Mouse (Mus musculus) frontal cortex, adult (tissue): ENCODE data around the gene Slc26a1.
A peak's percentile ranks its signal among the peaks of the same experiment; 100 is the strongest.

Source experiments
- ATAC-seq: cut with Nextera tagmentation; 2 replicates; pipeline ENCODE4 v1.9.2; 2017; ENCODE audit warnings: mild to moderate bottlenecking, moderate library complexity, mixed read lengths; ENCODE audit not compliant: low TSS enrichment

Gene Slc26a1

DNA sequence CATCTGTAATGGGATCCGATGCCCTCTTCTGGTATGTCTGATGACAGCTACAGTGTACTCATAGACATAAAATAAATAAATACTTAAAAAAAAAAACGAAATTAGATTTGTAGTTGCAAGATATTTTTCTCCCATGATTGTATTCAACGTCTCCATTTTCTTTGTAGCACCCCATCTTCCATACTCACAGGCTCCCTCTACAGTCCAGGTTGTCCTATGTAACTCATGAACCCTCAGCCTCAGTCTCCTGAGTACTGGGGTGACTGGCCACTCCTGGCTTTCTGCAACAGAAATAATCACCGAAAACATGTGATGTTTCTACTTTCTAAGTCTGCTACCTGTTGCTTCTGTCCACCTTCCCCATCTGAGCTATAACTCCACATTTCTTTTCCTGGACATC is 15.8 kb upstream of the Slc26a1 start:
- no peak for ATAC-seq

DNA sequence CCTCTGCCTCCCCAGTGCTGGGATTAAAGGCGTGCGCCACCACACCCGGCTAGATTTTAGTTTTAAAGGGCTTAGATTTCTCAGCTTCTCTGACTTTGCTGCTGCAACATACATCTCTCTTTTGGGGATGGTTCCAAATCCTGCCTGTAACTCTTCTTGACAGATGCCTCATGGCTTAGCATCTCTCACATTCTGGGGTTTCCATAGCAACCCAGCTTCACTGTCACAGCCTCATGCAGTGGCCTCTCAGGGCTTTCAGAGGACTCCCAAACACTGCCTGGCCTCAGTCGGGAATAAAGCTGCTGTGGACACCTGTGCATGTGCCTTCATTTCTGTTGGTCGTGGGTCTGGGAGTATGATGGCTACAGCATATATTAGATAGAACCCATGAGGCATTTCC is 13.7 kb upstream of the Slc26a1 start:
- ATAC-seq, result no peak

DNA sequence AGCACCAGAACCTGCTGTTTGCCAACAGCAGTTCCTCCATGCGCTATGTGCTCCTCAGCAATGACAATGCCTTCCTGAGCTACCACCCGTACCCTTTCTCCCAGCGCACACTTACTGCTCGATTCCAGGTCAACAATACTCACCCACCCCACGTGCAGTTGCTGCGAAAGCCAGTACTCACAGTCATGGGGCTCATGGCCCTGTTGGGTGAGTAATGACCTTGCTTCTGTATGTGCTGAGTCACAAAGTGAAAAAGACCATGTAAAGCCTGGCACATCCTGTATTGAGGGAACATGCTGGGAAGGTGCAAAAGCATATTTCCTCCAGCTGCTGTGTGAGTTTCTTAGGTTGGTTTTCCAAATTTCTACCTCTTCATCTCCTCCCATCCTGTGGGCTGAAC is 5.5 kb upstream of the Slc26a1 start:
- no peak for ATAC-seq

DNA sequence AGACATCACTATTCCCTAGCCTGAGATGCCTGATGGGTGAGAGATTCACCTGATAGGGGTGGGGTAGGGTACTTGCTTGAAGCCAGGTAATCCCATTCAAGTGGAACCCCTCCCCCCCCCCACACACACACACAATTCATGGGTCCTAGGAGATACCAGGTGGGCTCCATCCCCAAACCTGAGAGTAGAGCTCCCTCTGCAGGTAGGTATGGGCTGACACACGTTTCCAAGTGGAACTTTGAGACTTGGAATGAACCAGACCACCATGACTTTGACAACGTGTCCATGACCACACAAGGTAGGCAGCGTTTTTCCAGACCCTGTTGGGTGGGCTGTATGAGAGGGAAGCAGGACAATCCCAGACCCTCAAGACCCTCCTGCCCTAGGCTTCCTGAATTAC is 4.5 kb upstream of the Slc26a1 start:
- ATAC-seq, result no peak

DNA sequence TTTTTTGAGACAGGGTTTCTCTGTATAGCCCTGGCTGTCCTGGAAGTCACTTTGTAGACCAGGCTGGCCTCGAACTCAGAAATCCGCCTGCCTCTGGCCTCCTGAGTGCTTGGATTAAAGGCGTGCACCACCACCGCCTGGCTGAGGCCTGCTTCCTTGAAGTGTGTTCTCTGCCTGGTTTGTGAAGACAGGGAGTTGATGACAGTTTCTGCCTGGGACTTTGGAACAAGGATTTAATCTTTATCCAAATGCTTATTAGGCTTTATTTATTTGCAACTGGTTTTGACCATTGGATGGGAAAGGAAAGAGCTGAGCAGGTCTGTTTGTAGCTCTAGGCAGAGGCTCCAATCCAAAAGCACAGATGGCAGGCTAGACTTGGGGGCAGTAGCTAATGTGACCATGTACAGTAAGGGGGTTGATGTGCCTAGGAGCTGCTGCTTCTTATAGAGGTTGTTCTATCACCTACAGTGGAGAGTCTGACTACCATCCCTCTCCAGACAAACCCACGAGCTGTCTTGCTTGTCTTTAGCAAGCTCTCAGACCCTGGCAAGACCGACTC is 3.0 kb upstream of the Slc26a1 start:
- ATAC-seq, result no peak

DNA sequence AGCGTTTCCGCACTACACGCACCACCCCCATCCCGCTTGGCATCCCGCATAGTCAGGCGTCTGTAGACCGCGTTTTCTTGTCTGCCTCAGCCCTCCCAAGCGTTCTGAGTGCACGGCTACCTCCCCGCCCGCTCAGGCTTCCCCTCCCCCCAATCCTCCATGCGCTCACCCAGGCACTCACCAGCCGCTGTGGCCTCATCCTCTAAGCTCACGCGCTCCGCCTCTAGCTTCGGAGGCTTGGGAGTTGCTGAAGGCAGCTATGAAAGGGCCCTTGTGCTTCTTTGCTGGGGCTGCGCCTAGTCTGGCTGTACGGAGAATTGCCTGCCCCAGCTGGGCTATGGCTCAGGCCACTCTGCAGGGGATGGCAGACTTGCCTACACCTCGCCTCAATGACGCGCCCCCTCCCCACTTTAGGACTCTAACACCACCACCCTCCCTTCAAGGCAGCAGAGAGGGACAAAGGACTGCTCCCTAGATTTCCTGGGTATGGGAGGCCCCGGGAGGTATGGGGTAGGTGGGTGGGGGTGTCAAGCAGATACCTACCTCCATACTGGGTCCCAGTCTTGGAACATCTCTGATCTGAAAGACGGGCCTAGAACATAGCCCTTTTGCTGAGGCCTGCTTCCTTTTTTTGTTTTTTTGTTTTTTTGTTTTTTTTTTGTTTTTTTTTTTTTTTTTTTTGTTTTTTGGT is 2.4 kb upstream of the Slc26a1 start:
- ATAC-seq, result peak; percentile 89

DNA sequence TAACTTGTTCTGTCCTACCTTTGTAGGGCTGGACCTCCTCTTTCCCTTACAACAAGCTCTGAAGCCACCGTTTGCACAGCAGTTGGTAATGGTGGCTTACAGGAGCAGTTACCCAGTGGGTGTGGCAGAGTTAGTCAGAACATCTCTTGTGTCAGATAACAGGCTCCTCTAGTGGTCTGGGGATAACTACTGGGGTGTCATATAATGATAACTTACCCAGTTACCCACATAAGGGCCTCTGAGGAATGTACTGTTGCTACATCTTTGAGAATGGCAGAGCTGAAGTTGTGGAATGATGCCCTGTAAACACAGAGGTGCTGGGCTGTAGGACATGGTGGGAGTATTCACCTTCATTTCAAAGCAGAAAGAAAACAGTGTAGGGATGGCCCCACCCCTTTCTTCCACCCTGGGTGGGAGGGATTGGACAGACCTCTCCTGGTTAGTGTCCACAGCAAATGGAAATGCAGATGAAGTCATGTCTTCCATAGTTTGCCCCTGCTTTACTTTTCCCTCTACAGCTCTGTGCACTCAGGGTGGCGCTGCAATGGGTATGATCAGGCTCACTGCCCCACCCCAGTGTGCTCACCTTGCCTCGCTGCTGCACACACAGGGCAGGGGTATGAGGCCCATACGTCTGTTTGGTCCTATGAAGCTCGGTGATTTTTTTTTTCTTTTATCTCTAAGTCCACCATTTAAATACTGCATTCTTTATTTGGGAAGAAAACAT is 1.6 kb upstream of the Slc26a1 start:
- peak; percentile 56 for ATAC-seq

DNA sequence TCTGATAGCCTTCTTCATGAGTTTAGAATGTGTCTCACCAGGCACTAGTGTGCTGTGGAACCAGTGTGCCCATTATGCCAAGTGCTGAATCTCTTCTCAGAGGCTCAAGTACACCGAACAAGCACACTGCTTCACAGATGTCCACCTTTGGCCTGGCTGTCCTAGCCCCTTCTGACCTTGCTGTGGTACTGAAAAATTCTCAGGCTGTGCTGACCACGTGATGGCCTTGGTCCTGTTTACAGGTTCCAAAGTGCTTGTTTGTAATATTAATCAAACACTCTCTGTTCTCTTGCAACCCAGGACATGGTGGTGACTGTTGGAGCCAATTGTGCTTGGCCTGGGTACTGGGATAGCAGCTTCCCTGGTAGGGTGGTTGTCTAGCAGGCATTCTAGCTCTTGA is 745 bp downstream of the Slc26a1 start:
- ATAC-seq, result no peak

DNA sequence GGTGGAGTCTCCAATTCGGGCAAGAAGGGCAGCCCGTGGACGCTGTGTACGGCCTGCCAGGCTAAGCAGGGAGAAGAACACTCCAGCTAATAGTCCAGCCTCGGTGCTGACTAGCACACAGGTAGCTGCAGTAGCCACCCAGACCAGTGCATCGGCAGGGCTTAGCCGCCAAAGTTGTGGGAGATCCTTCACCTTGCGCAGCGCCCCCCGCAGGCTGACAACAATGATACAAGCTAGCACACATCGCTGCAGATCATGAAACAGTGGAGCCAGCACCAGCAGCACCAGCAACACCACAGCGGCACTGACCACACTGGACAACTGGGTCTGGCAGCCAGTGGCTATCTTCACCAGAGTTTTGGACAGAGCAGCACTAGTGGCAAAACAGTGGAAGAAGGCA is 3.6 kb downstream of the Slc26a1 start:
- no peak for ATAC-seq

DNA sequence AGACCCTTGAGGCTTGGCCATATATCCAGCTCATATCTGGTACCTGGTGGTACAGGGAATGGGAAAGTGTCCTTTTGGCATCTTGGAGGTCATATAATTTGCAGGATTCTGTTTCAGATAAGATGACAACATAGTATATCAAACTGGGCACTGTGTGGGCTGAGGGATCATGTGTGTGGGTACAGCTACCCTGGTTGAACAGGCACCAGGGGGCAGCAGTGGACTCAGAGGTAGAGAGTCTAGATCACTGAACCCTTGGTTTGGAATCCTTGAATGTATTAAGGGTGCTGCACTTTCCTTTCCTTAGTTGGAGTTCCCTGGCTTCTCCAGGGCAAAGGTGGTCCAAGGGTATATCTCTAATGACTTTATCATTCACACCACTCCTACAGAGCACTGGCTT is 4.6 kb downstream of the Slc26a1 start:
- ATAC-seq, result 0 out of 2 replicates have a peak, but pooled peaks have one; percentile 30

DNA sequence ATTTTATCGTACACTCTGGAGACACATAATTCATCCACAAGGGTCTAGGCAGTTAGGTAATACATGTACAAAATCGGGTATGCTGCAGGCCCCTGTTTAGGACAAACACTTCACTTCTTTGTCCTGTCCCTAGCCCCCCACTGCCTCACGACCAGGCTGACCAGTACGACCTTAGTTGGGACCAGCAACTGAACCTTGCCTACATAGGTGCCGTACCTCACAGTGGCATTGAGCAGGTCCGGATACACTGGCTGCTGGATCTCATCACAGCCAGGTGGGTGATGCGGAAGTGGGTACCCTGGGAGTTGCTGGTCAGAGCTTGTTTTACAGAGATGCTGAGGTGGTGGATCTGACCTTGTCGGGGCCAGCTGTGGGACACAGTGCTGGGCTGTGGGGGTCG is 5.4 kb downstream of the Slc26a1 start:
- no peak for ATAC-seq

DNA sequence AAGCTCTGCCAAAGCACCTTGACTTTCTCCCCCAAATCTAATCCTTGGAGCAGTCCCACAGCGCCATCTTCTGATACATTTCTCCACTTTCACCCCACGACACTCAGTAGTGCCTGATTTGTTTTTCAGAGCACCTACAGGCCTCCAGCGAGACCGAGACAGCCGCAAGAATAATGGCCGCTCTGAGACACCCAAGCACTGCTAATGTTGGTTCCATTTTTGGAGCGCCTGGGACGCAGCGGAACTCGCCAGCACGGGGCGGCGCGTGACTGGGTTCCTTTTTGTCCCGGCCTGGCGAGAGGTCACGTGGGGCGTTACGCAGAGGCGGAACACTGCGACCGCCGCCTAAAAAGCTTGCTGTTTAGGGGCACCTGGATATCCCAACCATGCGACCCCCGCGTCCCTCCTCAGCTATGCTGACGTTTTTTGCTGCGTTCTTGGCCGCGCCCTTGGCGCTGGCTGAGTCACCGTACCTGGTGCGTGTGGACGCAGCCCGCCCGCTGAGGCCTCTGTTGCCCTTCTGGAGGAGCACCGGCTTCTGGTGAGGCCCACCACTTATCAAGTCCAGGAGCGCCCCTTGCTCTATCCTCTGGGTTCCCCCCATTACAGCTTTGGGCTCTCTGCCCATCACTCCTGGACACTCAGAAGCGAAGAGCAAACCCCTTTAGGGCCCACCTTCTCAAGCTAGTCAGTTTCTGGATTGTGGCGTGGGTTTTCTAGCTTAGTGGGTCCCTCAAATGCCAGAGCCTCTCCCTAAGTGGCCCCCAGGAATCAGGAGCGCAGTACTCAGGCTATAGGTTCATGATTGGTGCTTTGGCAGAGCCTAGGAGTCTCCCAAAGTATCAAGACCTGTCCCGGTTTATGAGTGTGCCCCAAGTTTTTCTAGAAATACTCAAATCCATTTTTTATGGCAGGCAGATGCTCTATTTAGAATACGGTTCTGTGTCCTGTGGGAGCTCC is 6.1 kb downstream of the Slc26a1 start, which contains the start of gene Dgkq:
Dgkq (minus strand) TSS at position 696 of the 960 bp plus-strand sequence.
- peak; percentile 72 for ATAC-seq

DNA sequence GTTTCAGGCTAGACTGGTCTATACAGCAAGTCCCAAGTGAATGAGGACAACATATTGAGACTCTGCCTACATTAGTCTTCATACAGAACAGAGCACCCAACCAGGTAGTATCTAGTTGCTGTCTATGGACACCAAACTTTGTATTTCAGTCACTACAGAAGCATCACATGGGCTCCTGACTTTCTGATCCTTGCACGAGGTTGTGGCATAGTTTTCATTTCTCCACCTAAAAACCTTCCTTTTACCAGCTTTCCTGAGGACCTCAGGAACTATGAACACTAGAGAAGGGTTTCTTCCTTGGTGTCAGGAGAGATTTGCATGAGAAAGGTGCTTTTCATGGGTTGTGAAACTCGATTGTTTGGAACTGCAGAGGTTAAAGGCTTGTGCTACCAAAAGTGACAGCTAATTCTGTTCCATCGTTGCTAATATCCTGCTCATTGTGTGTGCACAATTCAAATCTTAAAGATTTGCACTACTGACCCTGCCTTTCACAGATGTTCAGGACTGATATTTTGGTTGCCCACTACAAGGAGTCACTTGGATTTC is 6.9 kb downstream of the Slc26a1 start:
- ATAC-seq, result no peak

DNA sequence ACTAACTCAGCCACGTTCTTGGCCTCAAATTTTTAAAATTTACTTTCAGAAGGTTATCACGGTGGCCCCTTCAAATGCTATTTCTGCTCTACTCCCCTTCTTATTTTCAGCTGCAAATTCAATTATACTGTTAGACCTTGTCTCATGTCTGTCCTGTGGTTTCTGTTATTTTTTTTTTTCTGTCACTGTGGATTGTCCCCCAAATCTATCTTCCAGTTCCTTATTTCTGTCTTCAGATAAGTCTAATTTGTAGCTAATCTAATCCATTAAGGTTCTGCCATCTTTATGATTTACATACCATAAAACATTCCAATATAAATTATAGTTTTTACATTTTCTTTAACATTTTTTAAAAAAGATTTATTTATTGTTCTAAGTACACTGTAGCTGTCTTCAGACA is 8.0 kb downstream of the Slc26a1 start:
- no peak for ATAC-seq

DNA sequence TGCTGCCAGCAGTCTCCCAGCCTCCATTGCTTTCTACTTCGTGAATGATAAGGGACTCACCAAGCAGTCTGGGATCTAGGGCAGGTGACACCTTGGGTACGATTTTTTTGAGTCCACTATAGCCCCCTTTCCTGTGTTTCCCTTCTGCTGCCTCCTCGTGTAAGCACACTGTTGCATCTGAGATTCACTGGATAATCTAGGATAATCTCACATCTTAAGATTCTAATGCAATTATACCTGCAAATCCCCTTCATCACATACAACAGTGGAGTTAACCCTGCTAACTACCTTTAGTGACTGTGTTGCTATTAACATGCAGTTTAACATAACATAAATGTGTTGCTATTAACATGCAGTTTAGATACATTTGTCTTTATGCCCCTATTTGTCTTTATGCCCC is 10.3 kb downstream of the Slc26a1 start:
- ATAC-seq, result no peak

DNA sequence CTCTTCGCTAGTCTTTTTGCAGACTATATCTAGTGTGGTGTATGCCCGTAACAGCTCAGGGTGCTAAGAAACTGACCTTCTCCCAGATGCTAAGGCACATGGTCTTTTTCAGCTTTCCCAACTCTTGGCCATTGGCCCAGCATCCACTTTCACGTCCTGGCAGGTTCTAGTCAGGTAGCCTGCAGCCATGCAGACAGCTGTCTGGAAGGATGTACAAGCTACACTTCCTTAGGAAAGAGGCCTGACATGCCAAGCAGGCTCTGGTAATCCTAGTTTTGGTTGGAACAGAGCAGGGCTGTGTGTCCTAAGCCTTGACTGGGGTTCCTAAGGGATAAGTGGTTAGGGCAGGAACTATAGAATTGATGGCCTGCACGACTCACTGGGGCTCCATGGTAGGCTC is 12.6 kb downstream of the Slc26a1 start:
- ATAC-seq, result no peak

DNA sequence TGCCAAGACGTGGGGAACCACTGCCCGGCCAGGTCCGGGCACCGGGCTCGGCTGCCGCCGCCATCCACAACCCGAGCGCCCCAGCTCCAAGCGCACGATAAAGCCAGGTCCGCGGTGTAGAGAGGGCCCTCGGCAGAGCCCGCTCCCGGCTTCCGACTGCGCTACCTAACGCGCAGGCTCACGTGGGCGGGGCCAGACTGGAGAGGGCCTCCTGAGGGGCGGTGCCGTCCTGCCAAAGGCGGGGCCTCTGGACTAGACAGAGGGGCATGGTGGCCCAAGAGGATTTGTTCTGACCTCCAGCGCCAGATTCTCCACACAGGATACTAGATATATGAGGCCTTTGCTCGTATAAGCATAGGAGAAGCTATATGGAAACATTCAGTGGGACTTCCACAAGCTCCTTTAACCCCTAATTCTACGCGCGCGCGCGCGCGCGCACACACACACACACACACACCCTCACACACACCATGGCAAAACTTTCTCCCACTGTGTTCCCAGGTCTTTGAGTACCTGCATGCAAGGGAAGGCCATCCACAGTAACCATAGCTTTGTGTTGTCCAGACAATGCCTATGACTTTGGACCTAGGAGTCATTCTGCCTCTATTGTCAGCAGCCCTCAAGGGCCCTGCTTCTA is 14.6 kb downstream of the Slc26a1 start:
- ATAC-seq, result peak; percentile 98

DNA sequence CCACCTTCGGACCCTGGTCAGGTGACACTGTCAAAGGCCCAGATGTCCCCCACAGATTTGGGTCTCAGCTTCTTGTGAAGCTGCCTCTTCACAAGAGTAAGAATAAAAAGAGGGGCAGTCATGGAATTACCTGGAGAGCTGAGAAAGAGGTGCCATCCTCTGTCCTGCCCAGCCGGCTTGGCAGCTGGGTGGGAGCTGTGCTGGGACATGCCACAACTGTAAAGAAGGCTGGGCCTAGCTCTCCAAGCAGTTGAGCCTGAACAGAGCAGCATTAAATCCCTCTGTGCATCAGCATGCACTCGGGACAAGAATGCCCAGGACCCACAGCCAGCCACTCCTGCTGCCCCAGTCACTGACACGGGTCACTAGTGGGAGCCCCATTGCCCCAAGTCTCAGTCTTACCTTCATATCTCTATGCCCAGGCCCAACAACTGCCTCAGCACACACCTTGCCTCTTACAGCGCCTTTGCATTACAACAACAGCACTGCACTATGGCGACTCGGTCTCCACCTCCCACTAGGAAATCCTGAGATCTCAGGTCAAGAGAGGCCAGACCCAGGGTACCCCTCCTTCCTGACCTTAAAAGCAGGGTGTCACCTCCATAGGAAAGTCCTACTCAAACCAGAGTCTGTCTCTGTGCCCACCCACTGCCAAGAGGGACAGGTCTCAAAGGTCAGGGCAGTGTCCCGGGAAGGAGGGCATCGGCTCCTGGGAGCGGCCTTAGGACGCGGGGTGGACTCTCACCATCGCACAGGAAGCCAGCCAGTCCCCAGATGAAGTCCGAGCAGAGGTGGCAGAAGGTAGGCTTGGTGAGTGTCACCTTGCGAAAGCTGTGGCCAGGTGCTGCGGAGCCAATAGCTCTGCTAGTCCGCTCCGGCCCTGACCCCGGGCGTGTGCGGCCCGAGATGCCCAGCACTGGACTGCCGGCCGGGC is 15.4 kb downstream of the Slc26a1 start, which contains the start of gene Idua:
Idua (plus strand) TSS at position 634 of the 934 bp plus-strand sequence.
- ATAC-seq, result peak; percentile 13

DNA sequence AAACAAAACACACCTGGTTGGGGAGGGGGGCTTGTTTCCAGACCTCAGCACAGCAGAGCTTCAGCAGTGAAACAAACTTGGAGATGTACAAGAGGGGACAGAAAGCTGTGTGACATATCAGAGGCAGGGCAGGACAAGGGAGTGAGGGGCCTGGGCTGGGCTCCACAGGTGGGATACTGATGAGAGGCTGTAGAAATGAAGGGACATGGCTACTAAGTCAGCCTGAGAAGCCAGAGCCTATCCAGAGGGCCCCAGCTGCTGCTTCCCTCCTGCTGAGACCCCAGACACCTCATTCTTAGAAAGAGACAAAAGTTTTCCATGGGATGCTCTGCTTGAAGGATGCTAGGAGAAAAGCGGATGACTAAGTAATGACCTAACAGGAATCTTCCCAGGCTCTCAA is 16.8 kb downstream of the Slc26a1 start:
- no peak for ATAC-seq

DNA sequence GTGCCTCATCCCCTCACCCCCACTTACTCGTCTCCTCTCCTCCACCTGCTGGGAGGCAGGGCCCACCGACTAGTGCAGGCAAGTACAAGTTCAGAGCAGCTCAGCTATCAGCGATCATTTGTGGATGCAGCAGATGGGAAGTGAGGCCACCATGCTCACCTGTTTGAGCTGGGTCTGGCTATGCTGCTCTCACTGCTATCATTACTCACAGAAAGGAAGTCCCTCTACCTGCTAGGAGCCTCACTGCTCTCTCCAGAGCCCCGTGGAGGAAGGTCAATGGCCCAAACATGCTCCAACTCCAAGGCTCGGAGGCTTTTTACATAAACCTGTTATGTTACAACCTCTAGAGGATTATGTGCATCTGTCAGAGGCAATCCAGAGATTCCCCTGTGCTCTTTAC is 18.0 kb downstream of the Slc26a1 start:
- ATAC-seq, result no peak
